Mouse (Mus musculus) layer of hippocampus, adult 11-12 months (tissue): Measurements from ENCODE around the gene Gm21541.
"Not testable (repeated sequence)": the region's sequence is repeated elsewhere in the genome, so short reads cannot be mapped to it uniquely, and the experiment has no call there.

Experiments
- DNase-seq: peaks from one replicate; pipeline ENCODE4 v3.0.0; 2022; ENCODE audit warnings: low spot score

The Gm21541 gene

DNA sequence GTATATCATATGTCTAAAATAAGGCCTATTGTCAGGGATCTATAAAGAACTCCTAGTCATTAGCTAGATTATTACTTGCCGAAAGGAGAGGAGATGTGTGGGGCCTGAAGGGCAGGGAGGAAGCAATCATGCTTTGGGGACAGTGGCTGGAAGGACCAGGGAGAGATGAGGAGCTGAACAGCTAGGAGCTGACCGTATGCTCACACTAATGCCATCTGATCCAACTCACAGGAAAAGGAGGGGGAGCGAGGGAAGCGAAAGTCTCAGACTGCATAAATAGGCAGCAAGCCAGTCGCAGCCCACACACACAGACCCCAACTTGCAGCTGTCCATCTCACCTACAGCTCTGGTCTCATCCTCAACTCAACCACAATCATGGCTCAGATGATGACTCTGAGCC is at the start of gene Gm21541:
TSS of gene Gm21541 (plus strand) at position 301 of the 400 bp plus-strand sequence.
- not testable (repeated sequence) for DNase-seq

DNA sequence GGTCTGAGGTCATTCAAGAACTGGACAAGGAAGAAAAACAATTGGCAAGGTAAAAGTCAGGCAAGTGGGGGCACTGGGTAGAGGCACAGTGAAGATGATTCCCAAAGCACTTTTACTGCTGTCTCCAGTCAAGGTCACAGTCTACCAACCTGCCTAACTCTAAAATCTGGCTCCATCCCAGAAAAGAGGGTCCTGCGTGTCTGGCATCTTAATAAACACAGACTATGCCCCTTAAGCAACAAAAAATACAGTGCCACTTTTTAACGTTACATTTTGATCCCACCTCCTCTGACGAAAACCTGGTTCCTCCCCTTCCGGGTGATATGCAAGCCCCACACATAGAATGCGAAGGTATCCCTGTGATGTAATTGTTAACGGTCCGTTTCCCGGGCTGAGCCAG is 37.9 kb downstream of the Gm21541 start, which contains the start of gene Gm20878:
TSS of gene Gm20878 (plus strand) at position 301 of the 400 bp plus-strand sequence.
- not testable (repeated sequence) for DNase-seq
